Mouse (Mus musculus) embryonic facial prominence, embryonic 11.5 days (tissue): ENCODE measurements at regions not wholly inside any gene's neighbourhood (a gene's known extent, or its start where the extent isn't known, plus 50 kb on each side); places are given as distances from the start of the nearest gene placed in this dataset.

Experiments
- ATAC-seq: fragments of 200-750 bp; cut with Nextera tagmentation; replicated peaks from 2 replicates; pipeline ENCODE4 v1.8.0; 2017; ENCODE audit warnings: low read depth; ENCODE audit not compliant: insufficient number of reproducible peaks, low FRiP score, low TSS enrichment
- DNase-seq: peaks from one replicate; pipeline ENCODE4 v3.0.0-alpha.2; 2015; ENCODE audit warnings: low spot score
- H3K27ac ChIP-seq: fragments of 300-500 bp; sonication (generic); replicated peaks from 2 replicates; pipeline ENCODE4 v1.5.1; 2014; ENCODE audit warnings: mild to moderate bottlenecking, low read depth, low read length, control low read depth
- H3K27me3 ChIP-seq: fragments of 300-500 bp; sonication (generic); 2 replicates; pipeline ENCODE4 v1.6.1; 2014; ENCODE audit warnings: mild to moderate bottlenecking, low read length, moderate library complexity, mixed read lengths; ENCODE audit not compliant: control insufficient read depth, insufficient read depth
- H3K36me3 ChIP-seq: fragments of 300-500 bp; sonication (generic); replicated peaks from 2 replicates; pipeline ENCODE4 v1.6.1; 2014; ENCODE audit warnings: low read depth, mild to moderate bottlenecking, low read length, moderate library complexity, mixed read lengths; ENCODE audit not compliant: control insufficient read depth, insufficient read depth
- H3K4me1 ChIP-seq: fragments of 300-500 bp; sonication (generic); 2 replicates; pipeline ENCODE4 v1.6.1; 2014; ENCODE audit warnings: low read length, mixed read lengths; ENCODE audit not compliant: control insufficient read depth, insufficient read depth
- H3K4me2 ChIP-seq: fragments of 300-500 bp; sonication (generic); 2 replicates; pipeline ENCODE4 v1.6.1; 2014; ENCODE audit warnings: low read depth, mild to moderate bottlenecking, control low read depth, low read length, moderate library complexity
- H3K4me3 ChIP-seq: fragments of 300-500 bp; sonication (generic); 2 replicates; pipeline ENCODE4 v1.5.1; 2014; ENCODE audit warnings: low read depth, low read length, control low read depth
- H3K9ac ChIP-seq: fragments of 300-500 bp; sonication (generic); replicated peaks from 2 replicates; pipeline ENCODE4 v1.6.1; 2014; ENCODE audit warnings: mild to moderate bottlenecking, control low read depth, low read length
- H3K9me3 ChIP-seq: fragments of 300-500 bp; sonication (generic); replicated peaks from 2 replicates; pipeline ENCODE4 v1.6.1; 2016; ENCODE audit warnings: mild to moderate bottlenecking, low read length, inconsistent platforms, mixed read lengths; ENCODE audit not compliant: control insufficient read depth
- WGBS: fragments of 180-500 bp; shearing (Covaris S2); extraction: QIAGEN DNeasy Blood & Tissue Kit; methylation state at CpG from one replicate; pipeline ENCODE4 v1.1.7; 2014; 5-methylcytosine and 5-hydroxymethylcytosine counted together

DNA sequence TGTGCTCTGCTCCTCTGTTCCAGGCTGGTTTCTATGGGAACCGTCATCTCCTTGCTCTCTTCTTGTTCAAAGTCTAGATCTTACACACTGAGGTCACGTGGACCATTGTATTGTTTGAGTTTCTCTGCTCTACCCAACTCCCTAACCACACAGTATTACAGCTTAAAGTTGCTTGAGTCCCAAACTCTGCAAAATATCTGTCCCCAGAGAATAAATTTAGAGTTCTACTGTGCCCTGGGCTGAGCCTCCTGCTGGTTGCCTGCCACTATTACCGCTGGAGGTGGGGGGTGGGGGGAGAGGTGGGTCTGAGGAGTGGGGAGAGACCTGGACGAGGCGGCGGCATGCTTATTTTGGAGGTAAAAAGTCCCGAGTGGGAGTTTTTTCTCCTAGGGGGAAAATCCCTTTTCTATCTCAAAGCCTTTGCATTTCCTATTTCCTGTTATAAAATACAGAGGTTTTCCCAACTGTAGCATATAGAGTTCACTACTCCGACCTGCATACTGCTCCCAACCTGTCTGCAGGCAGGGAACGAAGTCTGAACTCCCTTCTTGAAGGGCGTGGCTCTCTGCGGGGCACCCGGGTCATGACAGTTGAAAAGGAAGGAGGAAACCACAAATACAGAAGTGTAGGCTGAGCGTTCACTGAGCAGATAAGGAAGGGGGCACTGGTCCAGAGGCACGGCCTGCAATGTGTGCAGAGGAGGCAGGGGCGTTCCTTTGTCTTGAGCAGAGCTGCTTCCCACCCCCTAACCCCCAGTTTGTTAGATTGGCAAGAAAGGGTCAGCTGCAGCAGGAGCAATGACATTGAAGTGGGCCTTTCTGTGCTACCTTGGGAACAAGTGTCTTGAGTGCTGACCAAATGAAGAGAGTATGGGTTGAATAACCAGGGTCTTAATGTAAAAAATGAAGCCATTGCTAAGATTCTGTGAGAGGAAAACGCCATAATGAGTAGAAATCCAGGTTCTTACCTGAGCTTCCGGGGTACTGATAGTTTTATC lies 188.7 kb downstream of the Akap7 start:
- no peak overlapping the region for H3K4me2 ChIP-seq
- no peaks in the 10 kb centered on the region for H3K36me3 ChIP-seq
- ATAC-seq (no peak), DNase-seq (no peak)
- H3K4me3 ChIP-seq: no peak overlapping the region
- H3K27me3 ChIP-seq: no peaks in the 10 kb centered on the region
- no peak overlapping the region for H3K27ac ChIP-seq
- no peaks in the 10 kb centered on the region for H3K4me1 ChIP-seq
- H3K9ac ChIP-seq: no peak overlapping the region
- WGBS: 39% methylated on average over 17 of the region's 17 CpGs
- H3K9me3 ChIP-seq: no peaks in the 10 kb centered on the region

DNA sequence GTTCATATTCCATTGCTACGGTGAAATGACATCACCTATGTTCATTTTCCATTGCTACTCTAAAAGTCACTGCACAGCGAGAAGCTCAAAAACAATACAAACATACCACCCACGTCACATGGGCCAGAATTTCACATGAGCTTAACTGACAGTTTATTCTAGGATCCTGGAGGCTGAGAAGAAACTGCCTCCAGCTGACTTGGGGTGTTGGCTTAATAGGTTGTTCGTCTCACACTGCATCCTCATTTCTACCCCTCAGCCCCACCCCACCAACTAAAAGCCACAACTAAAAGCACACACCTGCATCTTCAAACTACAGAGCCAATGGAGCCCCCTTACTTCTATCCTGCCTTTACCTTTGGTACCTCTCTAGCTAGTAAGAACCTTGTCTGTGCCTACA lies 187.0 kb upstream of the Arg1 start:
- Histone ChIP-seq H3K36me3 (no peaks in the 10 kb centered on the region), H3K4me1 (no peaks in the 10 kb centered on the region), H3K4me2 (no peak overlapping the region), H3K27me3 (no peaks in the 10 kb centered on the region), H3K9me3 (no peaks in the 10 kb centered on the region), H3K9ac (no peak overlapping the region), H3K4me3 (no peak overlapping the region), H3K27ac (no peak overlapping the region)
- 91% methylated on average over 4 of the region's 4 CpGs for WGBS
- DNase-seq: no peak
- no peak for ATAC-seq

DNA sequence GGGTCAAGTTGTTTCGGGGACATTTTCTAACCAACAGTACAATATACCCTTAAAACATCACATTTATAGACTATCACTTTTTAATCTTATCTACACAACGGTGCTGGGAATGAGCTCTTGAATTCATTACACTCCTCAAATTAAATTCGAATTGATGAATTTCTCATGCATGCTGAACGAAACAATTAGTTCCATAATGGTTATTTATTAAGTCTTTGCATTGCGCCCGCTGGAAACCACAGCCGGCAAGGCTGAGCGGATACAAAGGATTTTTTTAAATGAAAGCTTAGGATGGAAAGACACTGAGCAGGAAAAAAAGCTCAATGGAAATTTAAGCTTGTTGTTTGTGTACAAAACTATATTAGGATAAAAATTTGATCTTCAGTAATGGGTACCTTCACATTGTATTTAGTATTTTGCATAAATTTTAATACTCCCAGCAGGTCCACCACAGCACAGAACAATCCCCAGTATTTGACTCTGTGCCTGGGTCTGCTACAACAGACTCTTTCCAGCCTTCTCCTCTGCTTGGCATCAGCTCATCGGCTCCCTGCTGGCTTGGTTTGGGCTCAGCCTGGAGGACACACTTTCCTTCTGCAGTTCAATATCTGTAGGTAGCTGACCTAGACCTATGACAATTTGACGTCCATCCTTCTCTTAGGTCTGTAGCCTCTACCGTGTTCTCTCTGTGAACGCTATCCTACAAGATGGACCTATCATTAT lies 185.3 kb upstream of the Arg1 start:
- H3K4me1 ChIP-seq: no peaks in the 10 kb centered on the region
- no peaks in the 10 kb centered on the region for H3K27me3 ChIP-seq
- no peaks in the 10 kb centered on the region for H3K9me3 ChIP-seq
- H3K36me3 ChIP-seq: no peaks in the 10 kb centered on the region
- 59% methylated on average over 12 of the region's 12 CpGs for WGBS
- no peak overlapping the region for H3K27ac ChIP-seq
- H3K4me3 ChIP-seq: no peak overlapping the region
- H3K9ac ChIP-seq: no peak overlapping the region
- H3K4me2 ChIP-seq: no peak overlapping the region
- DNase-seq (no peak), ATAC-seq (no peak)

DNA sequence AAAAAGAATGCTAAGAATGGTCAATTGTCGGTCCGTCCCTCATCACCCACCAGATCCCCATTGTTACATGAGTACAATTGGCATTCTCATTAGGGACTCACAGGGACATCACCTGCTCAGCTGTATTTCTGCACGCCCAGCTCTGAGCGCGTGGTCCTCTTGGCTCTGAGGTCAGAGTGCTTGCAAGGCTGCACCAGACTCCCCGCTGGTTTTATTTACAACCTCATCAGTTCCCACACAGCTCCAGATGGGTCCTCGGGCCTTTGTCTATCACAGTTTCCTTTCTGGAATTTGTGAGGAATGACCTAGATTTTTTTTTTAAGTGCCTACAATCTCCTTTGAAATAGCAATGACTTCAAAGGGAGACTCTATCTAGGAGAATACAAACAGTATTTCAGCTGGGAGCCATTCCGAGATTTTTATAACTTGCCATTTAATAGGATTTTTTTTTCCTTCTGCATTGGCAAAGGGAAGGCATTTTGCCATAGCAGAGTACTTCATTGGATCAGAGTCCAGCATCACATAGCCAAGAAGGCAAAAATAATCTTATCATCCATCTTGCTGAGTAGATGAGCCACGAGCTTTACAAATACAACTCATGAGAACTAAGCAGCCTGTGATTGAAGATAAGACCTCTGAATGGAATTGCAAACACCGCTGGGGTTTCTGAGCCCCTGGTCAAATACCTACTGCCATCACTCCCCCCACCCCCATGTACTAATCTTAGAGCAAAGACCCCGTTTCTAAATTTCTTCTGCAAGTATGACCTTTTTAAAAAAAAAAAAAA lies 184.5 kb upstream of the Arg1 start:
- 10% methylated on average over 11 of the region's 11 CpGs for WGBS
- Histone ChIP-seq H3K9ac (no peak overlapping the region), H3K4me3 (no peak overlapping the region), H3K4me1 (no peaks in the 10 kb centered on the region), H3K36me3 (no peaks in the 10 kb centered on the region), H3K27me3 (no peaks in the 10 kb centered on the region), H3K4me2 (no peak overlapping the region), H3K27ac (no peak overlapping the region), H3K9me3 (no peaks in the 10 kb centered on the region)
- 0 out of 2 replicates have a peak, but pooled peaks have one; percentile 65 for ATAC-seq
- peak; percentile 29 for DNase-seq

GRCm38 (mm10) chr10:25111181-25111580 lies 183.9 kb upstream of the Arg1 start:
- 47% methylated on average over 7 of the region's 7 CpGs for WGBS
- DNase-seq: no peak
- ATAC-seq: no peak
- H3K36me3 ChIP-seq: no peaks in the 10 kb centered on the region
- no peak overlapping the region for H3K4me3 ChIP-seq
- no peak overlapping the region for H3K9ac ChIP-seq
- no peaks in the 10 kb centered on the region for H3K27me3 ChIP-seq
- H3K27ac ChIP-seq: no peak overlapping the region
- no peaks in the 10 kb centered on the region for H3K4me1 ChIP-seq
- no peak overlapping the region for H3K4me2 ChIP-seq
- no peaks in the 10 kb centered on the region for H3K9me3 ChIP-seq

DNA sequence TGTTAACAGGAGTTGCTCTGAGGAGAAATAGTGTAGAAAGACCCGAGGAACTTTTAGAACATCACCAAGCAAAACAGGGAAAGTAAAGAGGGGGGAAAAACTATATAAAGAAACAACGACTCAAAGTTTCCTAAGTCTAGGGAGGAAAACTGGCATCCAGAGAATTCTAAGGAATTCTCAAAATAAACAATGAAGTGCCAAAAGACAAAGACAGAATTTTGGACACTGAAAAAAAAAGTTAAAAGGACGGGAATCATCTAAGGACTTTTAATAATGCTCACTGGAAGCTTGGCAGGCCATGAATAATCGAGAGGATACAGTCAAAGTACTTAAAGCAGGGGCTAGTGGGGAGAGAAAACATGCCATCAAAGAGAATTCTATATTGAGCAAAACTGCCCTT lies 170.8 kb upstream of the Arg1 start:
- Histone ChIP-seq H3K27ac (no peak overlapping the region), H3K27me3 (no peaks in the 10 kb centered on the region), H3K9ac (no peak overlapping the region), H3K4me2 (no peak overlapping the region), H3K4me3 (no peak overlapping the region), H3K36me3 (no peaks in the 10 kb centered on the region), H3K4me1 (no peaks in the 10 kb centered on the region), H3K9me3 (no peaks in the 10 kb centered on the region)
- DNase-seq (no peak), ATAC-seq (no peak)
- 62% methylated on average over 4 of the region's 4 CpGs for WGBS

- Histone ChIP-seq H3K27me3 (no peaks in the 10 kb centered on the region), H3K4me2 (no peak overlapping the region), H3K4me3 (no peak overlapping the region), H3K27ac (no peak overlapping the region), H3K36me3 (no peaks in the 10 kb centered on the region), H3K4me1 (no peaks in the 10 kb centered on the region), H3K9me3 (no peaks in the 10 kb centered on the region), H3K9ac (no peak overlapping the region)
- DNase-seq (no peak), ATAC-seq (no peak)
- 85% methylated on average over 4 of the region's 4 CpGs for WGBS
These were observed 162.6 kb upstream of the Arg1 start for GRCm38 (mm10) chr10:25089705-25090386.
